Mouse (Mus musculus) E14TG2a.4 (cell line): ENCODE data around the gene Wdr1.

Source experiments
- H3K27me3 ChIP-seq: 2 replicates; pipeline ENCODE4 v1.6.1; 2014; ENCODE audit warnings: low read length, control low read depth; ENCODE audit not compliant: insufficient read depth
- H3K36me3 ChIP-seq: 2 replicates; pipeline ENCODE4 v1.6.1; 2014; ENCODE audit warnings: low read length, control low read depth; ENCODE audit not compliant: insufficient read depth
- H3K4me1 ChIP-seq: replicated peaks from 2 replicates; pipeline ENCODE4 v1.6.1; 2014; ENCODE audit warnings: low read depth, low read length, control low read depth
- H3K4me3 ChIP-seq: replicated peaks from 2 replicates; pipeline ENCODE4 v1.5.1; 2014; ENCODE audit warnings: mild to moderate bottlenecking, low read length
- H3K9me3 ChIP-seq: 2 replicates; pipeline ENCODE4 v1.6.1; 2014; ENCODE audit warnings: low read length, control low read depth
- CTCF ChIP-seq: conservative IDR thresholded peaks from 2 replicates; pipeline ENCODE4 v1.5.1; 2014; ENCODE audit warnings: low read length
- NANOG ChIP-seq: IDR thresholded peaks from 2 replicates; pipeline ENCODE4 v1.6.1; 2014; ENCODE audit warnings: borderline replicate concordance, low read length, mixed read lengths
- POU5F1 ChIP-seq: IDR thresholded peaks from 2 replicates; pipeline ENCODE4 v1.6.1; 2014; ENCODE audit warnings: low read length, borderline replicate concordance

Gene Wdr1

GRCm38 (mm10) chr5:38540898-38541297, 22.1 kb downstream of the Wdr1 start:
- no peak for TF ChIP-seq CTCF
- TF ChIP-seq POU5F1 = no peak
- no peak for TF ChIP-seq NANOG
- Histone ChIP-seq H3K27me3 (no peaks in the 10 kb centered on the region), H3K9me3 (no peaks in the 10 kb centered on the region), H3K4me1 (0 out of 2 replicates have a peak, but pooled peaks cover 3% of the 10 kb centered on the region), H3K4me3 (no peak overlapping the region), H3K36me3 (peaks cover 100% of the 10 kb centered on the region)

- H3K9me3 ChIP-seq = no peaks in the 10 kb centered on the region
- peaks cover 100% of the 10 kb centered on the region for H3K36me3 ChIP-seq
- no peaks in the 10 kb centered on the region for H3K4me1 ChIP-seq
- H3K27me3 ChIP-seq = no peaks in the 10 kb centered on the region
- no peak for TF ChIP-seq CTCF
- no peak for TF ChIP-seq NANOG
- no peak for TF ChIP-seq POU5F1
- H3K4me3 ChIP-seq = no peak overlapping the region
These were observed 24.5 kb downstream of the Wdr1 start for GRCm38 (mm10) chr5:38538508-38538907.

GRCm38 (mm10) chr5:38537845-38538244, 25.2 kb downstream of the Wdr1 start:
- H3K36me3 ChIP-seq = peaks cover 100% of the 10 kb centered on the region
- no peaks in the 10 kb centered on the region for H3K9me3 ChIP-seq
- H3K4me1 ChIP-seq = 0 out of 2 replicates have a peak, but pooled peaks cover under 1% of the 10 kb centered on the region
- no peak overlapping the region for H3K4me3 ChIP-seq
- H3K27me3 ChIP-seq = no peaks in the 10 kb centered on the region
- TF ChIP-seq POU5F1 = no peak
- no peak for TF ChIP-seq NANOG
- TF ChIP-seq CTCF = no peak

GRCm38 (mm10) chr5:38536822-38537221, 26.2 kb downstream of the Wdr1 start:
- H3K27me3 ChIP-seq = no peaks in the 10 kb centered on the region
- peaks cover 11% of the 10 kb centered on the region for H3K4me1 ChIP-seq
- peaks cover 100% of the 10 kb centered on the region for H3K36me3 ChIP-seq
- no peak overlapping the region for H3K4me3 ChIP-seq
- no peak for TF ChIP-seq CTCF
- TF ChIP-seq NANOG = no peak
- TF ChIP-seq POU5F1 = no peak
- H3K9me3 ChIP-seq = no peaks in the 10 kb centered on the region

- Histone ChIP-seq H3K4me3 (no peak overlapping the region), H3K9me3 (no peaks in the 10 kb centered on the region), H3K36me3 (peaks cover 100% of the 10 kb centered on the region), H3K4me1 (peaks cover 27% of the 10 kb centered on the region), H3K27me3 (no peaks in the 10 kb centered on the region)
- TF ChIP-seq NANOG (no peak), CTCF (no peak), POU5F1 (no peak)
These were observed 30.9 kb downstream of the Wdr1 start for GRCm38 (mm10) chr5:38532084-38532483.

- Histone ChIP-seq H3K4me3 (no peak overlapping the region), H3K4me1 (peaks cover 32% of the 10 kb centered on the region), H3K36me3 (peaks cover 100% of the 10 kb centered on the region), H3K27me3 (no peaks in the 10 kb centered on the region), H3K9me3 (no peaks in the 10 kb centered on the region)
- TF ChIP-seq CTCF (peak; percentile 56), POU5F1 (no peak)
These were observed 33.1 kb downstream of the Wdr1 start for GRCm38 (mm10) chr5:38529724-38530428.

- H3K9me3 ChIP-seq = no peaks in the 10 kb centered on the region
- H3K4me1 ChIP-seq = peaks cover 59% of the 10 kb centered on the region
- no peak overlapping the region for H3K4me3 ChIP-seq
- peaks cover 44% of the 10 kb centered on the region for H3K36me3 ChIP-seq
- TF ChIP-seq NANOG = no peak
- no peak for TF ChIP-seq POU5F1
- no peak for TF ChIP-seq CTCF
- no peaks in the 10 kb centered on the region for H3K27me3 ChIP-seq
These were observed 40.0 kb downstream of the Wdr1 start for GRCm38 (mm10) chr5:38522977-38523376.

GRCm38 (mm10) chr5:38520838-38521237, 42.2 kb downstream of the Wdr1 start:
- TF ChIP-seq CTCF (no peak), NANOG (peak; percentile 59; the same call in 1 of the 2 replicates), POU5F1 (no peak)

GRCm38 (mm10) chr5:38516267-38516666, 46.8 kb downstream of the Wdr1 start:
- Histone ChIP-seq H3K36me3 (no peaks in the 10 kb centered on the region), H3K9me3 (no peaks in the 10 kb centered on the region), H3K4me1 (peaks cover 47% of the 10 kb centered on the region), H3K27me3 (peaks cover 9% of the 10 kb centered on the region), H3K4me3 (no peak overlapping the region)
- TF ChIP-seq NANOG = no peak
- peak; percentile 29 for TF ChIP-seq CTCF
- no peak for TF ChIP-seq POU5F1

More at GRCm38 (mm10) chr5:38520838-38521237, 42.2 kb downstream of the Wdr1 start:
- no peaks in the 10 kb centered on the region for H3K27me3 ChIP-seq
- H3K4me3 ChIP-seq = no peak overlapping the region
- no peaks in the 10 kb centered on the region for H3K9me3 ChIP-seq
- H3K36me3 ChIP-seq = peaks cover 23% of the 10 kb centered on the region
- H3K4me1 ChIP-seq = peaks cover 73% of the 10 kb centered on the region
